Mouse (Mus musculus): ENCODE data around the gene Scgb1b18. TPM values are rescaled to one million over a fixed set of nuclear protein-coding genes. Genes with fewer than 3 reads are reported as not detected.
"Not testable (repeated sequence)": the region's sequence is repeated elsewhere in the genome, so short reads cannot be mapped to it uniquely, and the experiment has no call there.

The Scgb1b18 gene
- not detected for total RNA-seq (2021)

- intact Hi-C loops (cut with DNase I); DNase-seq: not testable (repeated sequence)
These were observed at the start of gene Scgb1b18 for GRCm38 (mm10) chr7:33185268-33185667. TSS of gene Scgb1b18 (plus strand) at chr7:33185568.

DNA sequence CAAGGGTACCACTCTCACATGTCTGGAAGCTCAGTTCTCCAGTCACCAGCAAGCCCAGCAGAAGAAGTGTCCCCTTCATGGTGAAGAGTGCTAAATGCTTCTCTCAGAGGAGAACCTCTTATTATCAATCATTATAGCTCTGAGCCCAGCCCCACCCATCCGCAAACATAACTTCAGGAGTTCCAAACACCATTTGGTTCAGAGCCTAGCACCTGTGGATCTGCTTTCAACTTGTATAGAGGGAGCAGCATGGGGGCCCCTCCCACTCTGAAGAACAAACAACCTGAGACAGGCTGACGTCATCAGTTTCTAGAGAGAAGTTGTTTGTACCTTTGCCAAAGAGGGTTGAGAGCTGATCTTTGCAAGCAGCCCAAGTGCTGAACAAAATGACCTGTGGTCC, 11.6 kb upstream of the Scgb1b18 start, which contains the start of gene Scgb2b18:
Gene Scgb2b18, minus strand, starts transcription at position 101 of the 400 bp plus-strand sequence.
- DNase-seq; intact Hi-C loops (cut with DNase I): not testable (repeated sequence)

Other genes starting within 250 kb of the Scgb1b18 start
- not detected for gene Scgb2b17, start 129.0 kb upstream of the Scgb1b18 start, total RNA-seq (2021)
- gene Scgb1b17, start 122.1 kb upstream of the Scgb1b18 start, total RNA-seq (2021), result not detected
- not detected for gene Scgb2b18, start 11.7 kb upstream of the Scgb1b18 start, total RNA-seq (2021)
- gene Scgb2b19, start 94.8 kb downstream of the Scgb1b18 start, total RNA-seq (2021), result not detected
- gene Scgb1b19, start 101.7 kb downstream of the Scgb1b18 start, total RNA-seq (2021), result not detected
- not detected for gene Scgb2b20, start 180.8 kb downstream of the Scgb1b18 start, total RNA-seq (2021)
- not detected for gene Scgb1b20, start 187.7 kb downstream of the Scgb1b18 start, total RNA-seq (2021)